Mouse (Mus musculus): ENCODE results near the gene Psmb3. TPM values are rescaled to one million over a fixed set of nuclear protein-coding genes. Genes with fewer than 3 reads are reported as not detected.

Gene Psmb3
- polyA plus RNA-seq, 1 experiment from 2014 or later: 514 TPM

DNA sequence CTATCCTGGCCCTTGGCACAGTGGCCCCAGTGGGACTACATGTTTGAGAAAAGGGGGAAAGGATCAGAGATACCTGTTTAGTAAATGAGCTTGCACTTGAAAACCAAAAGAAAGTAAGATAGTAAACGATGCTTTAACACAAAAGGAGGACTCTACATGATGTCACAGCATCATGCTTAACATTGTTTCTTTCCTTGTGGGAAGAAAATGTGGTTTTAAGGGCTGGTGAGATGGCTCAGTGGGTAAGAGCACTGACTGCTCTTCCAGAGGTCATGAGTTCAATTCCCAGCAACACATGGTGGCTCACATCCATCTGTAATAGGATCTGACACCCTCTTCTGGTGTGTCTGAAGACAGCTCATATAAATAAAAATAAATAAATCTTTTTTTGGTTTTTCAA lies 54.9 kb downstream of the Psmb3 start:
- no peak for ATAC-seq (ENCODE audit: insufficient read depth)
- Histone ChIP-seq H3K27me3 (ENCODE audit: insufficient read depth, low read length) (no peaks in the 10 kb centered on the region), H3K4me1 (ENCODE audit: insufficient read depth) (no peaks in the 10 kb centered on the region), H3K4me3 (ENCODE audit: low read depth, low read length) (no peak overlapping the region), H3K9ac (no peak overlapping the region), H3K27ac (ENCODE audit: low read depth) (no peak overlapping the region), H3K36me3 (ENCODE audit: insufficient read depth) (peaks cover 65% of the 10 kb centered on the region), H3K4me2 (no peak overlapping the region), H3K9me3 (ENCODE audit: low read depth, low read length) (no peaks in the 10 kb centered on the region)
- WGBS: 88% methylated on average over 1 of the region's 1 CpGs
- no peak for TF ChIP-seq CTCF (IDR thresholded peaks at IDR 0.05; ENCODE audit: low read depth)
- DNase-seq: no peak

DNA sequence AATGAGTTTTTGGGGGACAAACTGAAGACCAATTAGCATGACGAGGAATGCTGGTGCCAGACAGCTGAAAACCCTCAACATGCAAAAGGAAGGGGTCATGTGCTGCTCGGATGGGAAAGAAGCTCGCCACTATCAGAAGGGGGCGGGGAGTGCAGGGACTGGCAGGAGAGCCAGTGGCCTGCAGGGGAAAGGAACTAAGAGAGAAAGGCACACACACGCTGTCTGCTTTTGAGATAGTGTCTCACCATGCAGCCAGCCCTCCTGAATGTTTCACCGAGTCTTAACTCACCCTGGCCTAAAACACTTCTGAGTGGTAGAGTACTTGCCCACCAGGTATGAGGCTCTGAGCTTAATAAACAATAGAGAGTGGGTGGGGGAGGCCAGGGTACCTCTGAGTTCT lies 55.7 kb downstream of the Psmb3 start:
- DNase-seq (no peak), ATAC-seq (ENCODE audit: insufficient read depth) (no peak)
- no peak overlapping the region for H3K9ac ChIP-seq
- no peak for TF ChIP-seq CTCF (IDR thresholded peaks at IDR 0.05; ENCODE audit: low read depth)
- no peak overlapping the region for H3K4me3 ChIP-seq (ENCODE audit: low read depth, low read length)
- H3K27me3 ChIP-seq (ENCODE audit: insufficient read depth, low read length): no peaks in the 10 kb centered on the region
- H3K4me2 ChIP-seq: no peak overlapping the region
- H3K9me3 ChIP-seq (ENCODE audit: low read depth, low read length): no peaks in the 10 kb centered on the region
- H3K27ac ChIP-seq (ENCODE audit: low read depth): no peak overlapping the region
- H3K36me3 ChIP-seq (ENCODE audit: insufficient read depth): peaks cover 62% of the 10 kb centered on the region
- no peaks in the 10 kb centered on the region for H3K4me1 ChIP-seq (ENCODE audit: insufficient read depth)
- 71% methylated on average over 6 of the region's 6 CpGs for WGBS

DNA sequence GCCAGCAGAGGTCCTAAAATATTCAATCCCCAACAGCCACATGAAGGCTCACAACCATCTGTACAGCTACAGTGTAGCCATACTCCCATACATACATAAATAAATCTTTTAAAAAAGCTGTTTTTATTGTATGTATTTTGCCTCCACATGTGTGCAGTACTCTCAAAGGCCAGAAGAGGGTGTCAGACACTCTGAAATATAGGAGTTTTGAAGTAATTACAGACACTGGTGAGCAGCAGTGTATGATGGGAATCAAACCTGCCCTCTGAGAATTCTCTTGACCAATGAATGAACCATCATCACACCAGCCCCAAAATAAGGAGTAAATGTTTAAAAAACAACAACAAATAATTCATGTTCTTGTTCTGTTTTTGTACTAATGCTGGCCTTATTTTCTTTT lies 58.4 kb downstream of the Psmb3 start:
- Histone ChIP-seq H3K27me3 (ENCODE audit: insufficient read depth, low read length) (no peaks in the 10 kb centered on the region), H3K27ac (ENCODE audit: low read depth) (no peak overlapping the region), H3K4me1 (ENCODE audit: insufficient read depth) (peaks cover 3% of the 10 kb centered on the region; the same call in 1 of the 2 replicates), H3K9me3 (ENCODE audit: low read depth, low read length) (no peaks in the 10 kb centered on the region), H3K4me2 (no peak overlapping the region), H3K9ac (no peak overlapping the region), H3K4me3 (ENCODE audit: low read depth, low read length) (no peak overlapping the region), H3K36me3 (ENCODE audit: insufficient read depth) (peaks cover 39% of the 10 kb centered on the region)
- ATAC-seq (ENCODE audit: insufficient read depth) (no peak), DNase-seq (no peak)
- peak; percentile 19; the same call in 1 of the 2 replicates for TF ChIP-seq CTCF (IDR thresholded peaks at IDR 0.05; ENCODE audit: low read depth)

Small RNAs within 50 kb of the gene (microRNA-seq; reads per million reads assigned to microRNA genes)
- gene Gm24158 (ENCODE audit: borderline number of aligned reads) (not detected), gene Mir6927 (ENCODE audit: borderline number of aligned reads) (not detected), gene Mir8102 (ENCODE audit: borderline number of aligned reads) (not detected)

Other genes starting within 250 kb of the Psmb3 start
- 0.13 and 0.23 TPM in 2 replicates for gene 4933428G20Rik, start 203.1 kb upstream of the Psmb3 start, polyA plus RNA-seq (2014; fragmentation: Nextera tagmentation; extraction: Ambion mirVana)
- gene Srcin1, start 127.2 kb upstream of the Psmb3 start, polyA plus RNA-seq (2014; fragmentation: Nextera tagmentation; extraction: Ambion mirVana): 0.68 and 0.70 TPM in 2 replicates
- gene Epop, start 73.7 kb upstream of the Psmb3 start, polyA plus RNA-seq (2014; fragmentation: Nextera tagmentation; extraction: Ambion mirVana): 6.1 and 7.4 TPM in 2 replicates
- 5.2 TPM in 2 replicates for gene Mllt6, start 40.0 kb upstream of the Psmb3 start, polyA plus RNA-seq (2014; fragmentation: Nextera tagmentation; extraction: Ambion mirVana)
- gene Cisd3, start 17.6 kb upstream of the Psmb3 start, polyA plus RNA-seq (2014; fragmentation: Nextera tagmentation; extraction: Ambion mirVana): 27.1 and 35.3 TPM in 2 replicates
- gene Pcgf2, start 2.9 kb upstream of the Psmb3 start, polyA plus RNA-seq (2014; fragmentation: Nextera tagmentation; extraction: Ambion mirVana): 16.0 and 19.7 TPM in 2 replicates
- 1.3 and 2.3 TPM in 2 replicates for gene Pip4k2b, start 41.3 kb downstream of the Psmb3 start, polyA plus RNA-seq (2014; fragmentation: Nextera tagmentation; extraction: Ambion mirVana)
- 13.3 and 14.2 TPM in 2 replicates for gene Cwc25, start 63.2 kb downstream of the Psmb3 start, polyA plus RNA-seq (2014; fragmentation: Nextera tagmentation; extraction: Ambion mirVana)
- gene 1700001P01Rik, start 72.5 kb downstream of the Psmb3 start, polyA plus RNA-seq (2014; fragmentation: Nextera tagmentation; extraction: Ambion mirVana): 0.32 TPM in 1 of 2 replicates, not detected in the other
- gene Rpl23, start 79.0 kb downstream of the Psmb3 start, polyA plus RNA-seq (2014; fragmentation: Nextera tagmentation; extraction: Ambion mirVana): 663 and 721 TPM in 2 replicates
- 110 and 123 TPM in 2 replicates for gene Lasp1, start 95.6 kb downstream of the Psmb3 start, polyA plus RNA-seq (2014; fragmentation: Nextera tagmentation; extraction: Ambion mirVana)
- gene B230217C12Rik, start 137.4 kb downstream of the Psmb3 start, polyA plus RNA-seq (2014; fragmentation: Nextera tagmentation; extraction: Ambion mirVana): 6.1 and 6.8 TPM in 2 replicates
- 0.84 and 0.85 TPM in 2 replicates for gene Fbxo47, start 180.8 kb downstream of the Psmb3 start, polyA plus RNA-seq (2014; fragmentation: Nextera tagmentation; extraction: Ambion mirVana)